Mouse (Mus musculus): ENCODE results near the gene Car2. TPM values are rescaled to one million over a fixed set of nuclear protein-coding genes. Genes with fewer than 3 reads are reported as not detected.

The Car2 gene
- polyA plus RNA-seq, 1 experiment from 2014 or later = 57.9 TPM

DNA sequence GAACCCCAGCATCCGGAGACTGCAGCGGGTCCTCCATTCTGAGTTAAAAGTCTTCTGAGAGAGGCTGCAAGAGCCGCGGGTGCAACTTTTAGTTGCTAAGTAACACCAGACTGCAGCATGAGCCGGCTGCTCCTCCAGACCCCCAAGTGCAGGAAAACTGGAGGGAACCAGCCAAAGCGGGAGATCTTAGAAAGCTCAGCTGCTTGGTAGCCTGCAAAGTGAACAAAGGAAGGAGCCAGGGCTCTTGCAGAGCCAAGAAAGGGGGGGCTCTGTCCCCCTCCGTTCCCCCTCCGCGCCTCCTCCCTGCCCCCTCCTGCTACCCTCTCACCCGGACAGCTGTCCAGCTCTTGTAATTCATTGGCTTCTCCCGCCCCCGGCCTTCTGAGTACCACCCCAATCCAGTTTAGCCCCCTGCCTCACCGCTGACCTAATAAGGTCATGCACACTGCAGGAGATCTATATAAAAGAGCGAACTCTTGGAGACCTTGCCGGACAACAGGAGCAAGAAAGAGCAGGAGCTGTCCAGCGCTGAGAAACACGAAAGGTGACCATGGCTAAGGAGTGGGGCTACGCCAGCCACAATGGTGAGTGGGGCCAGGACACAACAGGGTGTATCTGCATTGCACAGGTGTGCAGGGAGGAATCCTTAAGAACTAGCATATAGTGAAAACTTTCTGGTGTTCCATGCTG lies 22.9 kb upstream of the Car2 start, which contains the start of gene Car3:
Gene Car3, plus strand, starts transcription at position 491 of the 690 bp plus-strand sequence.
- Histone ChIP-seq H3K4me3 (peak within 1 kb of the TSS; percentile 42), H3K4me1 (peaks cover 10% of the 10 kb centered on the region), H3K9me3 (no peaks in the 10 kb centered on the region), H3K9ac (replicated peaks) (peak within 1 kb of the TSS; percentile 54), H3K27me3 (no peaks in the 10 kb centered on the region), H3K4me2 (replicated peaks) (peak within 1 kb of the TSS; percentile 64), H3K27ac (replicated peaks) (peak within 1 kb of the TSS; percentile 54; the same call in 1 of the 2 replicates), H3K36me3 (no peaks in the 10 kb centered on the region)
- WGBS = 2% methylated on average over 18 of the region's 18 CpGs
- peak; percentile 92 for ATAC-seq (ENCODE audit: low FRiP score, low read depth)

DNA sequence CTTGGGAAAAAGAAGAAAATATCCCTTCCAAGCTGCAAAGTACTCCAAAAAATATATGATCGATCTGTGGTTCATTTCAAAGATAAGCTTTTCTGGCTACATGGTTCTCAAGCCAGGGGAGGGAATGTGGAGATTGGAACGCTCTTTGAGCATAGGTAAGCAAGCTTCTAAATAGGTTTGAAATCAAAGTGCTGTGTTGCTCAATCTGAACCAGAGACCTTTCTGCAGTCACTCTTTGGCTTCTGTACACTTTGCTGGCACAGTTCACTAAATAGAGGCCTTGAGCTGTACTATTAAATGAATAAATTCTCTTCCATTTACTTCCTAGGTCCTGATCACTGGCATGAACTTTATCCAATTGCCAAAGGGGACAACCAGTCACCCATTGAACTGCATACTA lies 22.2 kb upstream of the Car2 start:
- no peak overlapping the region for H3K4me3 ChIP-seq
- H3K27ac ChIP-seq (replicated peaks) = no peak overlapping the region
- peaks cover 10% of the 10 kb centered on the region for H3K4me1 ChIP-seq
- H3K9me3 ChIP-seq = no peaks in the 10 kb centered on the region
- no peak overlapping the region for H3K9ac ChIP-seq (replicated peaks)
- no peaks in the 10 kb centered on the region for H3K27me3 ChIP-seq
- no peaks in the 10 kb centered on the region for H3K36me3 ChIP-seq
- H3K4me2 ChIP-seq (replicated peaks) = no peak overlapping the region
- WGBS = 94% methylated on average over 2 of the region's 2 CpGs
- no peak for ATAC-seq (ENCODE audit: low FRiP score, low read depth)

DNA sequence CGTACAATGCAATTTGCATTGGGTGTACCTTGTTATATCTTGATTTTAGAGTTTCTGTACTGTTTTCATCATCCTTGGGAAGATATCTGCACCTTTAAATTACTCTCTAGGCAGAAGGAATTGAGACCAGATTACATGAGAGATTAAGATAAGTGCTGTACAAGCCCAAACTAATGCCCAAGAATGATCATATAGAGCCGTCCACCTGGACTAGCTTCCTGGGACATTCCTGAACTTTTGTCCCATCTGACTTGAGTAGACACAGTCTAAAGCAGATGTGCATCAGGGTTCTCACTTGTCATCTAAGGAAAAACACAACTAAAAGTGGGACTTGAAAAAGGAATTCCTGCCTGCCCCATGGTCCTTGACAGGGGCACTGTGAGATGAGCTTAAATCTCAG lies 20.1 kb upstream of the Car2 start:
- peaks cover 10% of the 10 kb centered on the region for H3K4me1 ChIP-seq
- 62% methylated on average over 2 of the region's 2 CpGs for WGBS
- no peak overlapping the region for H3K9ac ChIP-seq (replicated peaks)
- H3K9me3 ChIP-seq = no peaks in the 10 kb centered on the region
- no peaks in the 10 kb centered on the region for H3K36me3 ChIP-seq
- no peak overlapping the region for H3K27ac ChIP-seq (replicated peaks)
- no peak overlapping the region for H3K4me3 ChIP-seq
- no peak overlapping the region for H3K4me2 ChIP-seq (replicated peaks)
- no peak for ATAC-seq (ENCODE audit: low FRiP score, low read depth)
- H3K27me3 ChIP-seq = no peaks in the 10 kb centered on the region

DNA sequence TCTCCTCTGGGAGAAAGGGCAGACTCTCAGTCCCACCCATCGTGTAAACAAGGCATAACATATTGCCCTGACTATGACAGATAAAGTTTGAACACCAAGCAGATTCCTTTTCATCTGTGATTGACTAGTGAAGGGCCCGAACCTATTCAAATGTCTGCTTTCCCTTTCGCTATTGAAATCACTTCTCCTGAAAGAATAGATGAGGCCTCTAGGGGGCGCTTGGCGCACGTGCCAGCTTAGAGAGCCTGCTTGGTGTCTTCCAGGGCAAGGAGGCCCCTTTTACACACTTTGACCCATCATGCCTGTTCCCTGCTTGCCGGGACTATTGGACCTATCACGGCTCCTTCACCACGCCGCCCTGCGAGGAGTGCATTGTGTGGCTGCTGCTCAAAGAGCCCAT lies 16.3 kb upstream of the Car2 start:
- Histone ChIP-seq H3K4me3 (no peak overlapping the region), H3K9ac (replicated peaks) (no peak overlapping the region), H3K9me3 (no peaks in the 10 kb centered on the region), H3K4me1 (no peaks in the 10 kb centered on the region), H3K4me2 (replicated peaks) (no peak overlapping the region), H3K36me3 (no peaks in the 10 kb centered on the region), H3K27ac (replicated peaks) (no peak overlapping the region), H3K27me3 (no peaks in the 10 kb centered on the region; the same call in 1 of the 2 replicates)
- WGBS = 21% methylated on average over 11 of the region's 11 CpGs
- ATAC-seq (ENCODE audit: low FRiP score, low read depth) = peak; percentile 83

DNA sequence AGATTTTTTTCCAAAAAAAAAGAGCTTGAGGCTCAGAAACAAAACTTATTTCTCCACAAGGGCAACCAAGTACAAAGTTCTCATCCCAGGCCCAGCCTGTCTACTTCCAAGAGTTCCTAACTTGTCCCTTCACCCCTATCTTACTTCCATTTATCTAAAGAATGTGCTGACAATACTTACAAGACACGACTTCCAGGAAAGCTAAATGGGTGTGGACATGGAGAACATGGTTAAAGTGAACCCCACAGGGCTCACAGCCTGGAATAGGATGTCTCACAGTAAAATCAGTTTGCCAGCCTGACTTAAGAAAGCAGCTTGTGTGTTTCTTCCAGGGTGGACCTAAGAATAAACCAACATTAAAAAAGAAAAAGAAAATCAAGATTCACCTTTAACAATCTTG lies 15.5 kb upstream of the Car2 start:
- 85% methylated on average over 1 of the region's 1 CpGs for WGBS

DNA sequence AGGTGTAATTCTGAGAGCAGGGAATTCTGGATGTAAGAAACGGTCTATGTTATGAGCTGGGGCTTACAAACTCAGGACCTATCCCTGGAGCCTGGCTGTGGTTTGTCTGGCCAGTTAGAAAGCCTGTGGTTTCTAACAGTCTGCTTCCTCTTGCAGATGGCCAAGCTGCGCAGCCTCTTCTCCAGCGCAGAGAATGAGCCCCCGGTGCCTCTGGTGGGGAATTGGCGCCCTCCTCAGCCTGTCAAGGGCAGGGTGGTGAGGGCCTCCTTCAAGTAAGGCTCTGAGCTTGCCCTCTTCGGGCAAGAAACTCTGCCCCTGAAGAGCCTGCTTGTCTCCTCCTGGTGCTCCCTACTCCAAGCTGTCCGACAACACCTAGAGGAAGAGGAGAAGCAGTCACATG lies 14.7 kb upstream of the Car2 start:
- H3K4me1 ChIP-seq = no peaks in the 10 kb centered on the region
- H3K4me2 ChIP-seq (replicated peaks) = no peak overlapping the region
- WGBS = 53% methylated on average over 7 of the region's 7 CpGs
- H3K9ac ChIP-seq (replicated peaks) = no peak overlapping the region
- no peaks in the 10 kb centered on the region; the same call in 1 of the 2 replicates for H3K27me3 ChIP-seq
- H3K36me3 ChIP-seq = no peaks in the 10 kb centered on the region
- no peak for ATAC-seq (ENCODE audit: low FRiP score, low read depth)
- no peak overlapping the region for H3K4me3 ChIP-seq
- no peak overlapping the region for H3K27ac ChIP-seq (replicated peaks)
- H3K9me3 ChIP-seq = no peaks in the 10 kb centered on the region

More for the DNA sequence above, 15.5 kb upstream of the Car2 start:
- ATAC-seq (ENCODE audit: low FRiP score, low read depth) = no peak
- no peaks in the 10 kb centered on the region for H3K9me3 ChIP-seq
- H3K4me2 ChIP-seq (replicated peaks) = no peak overlapping the region
- no peak overlapping the region for H3K4me3 ChIP-seq
- no peaks in the 10 kb centered on the region for H3K36me3 ChIP-seq
- no peaks in the 10 kb centered on the region for H3K4me1 ChIP-seq
- H3K27me3 ChIP-seq = no peaks in the 10 kb centered on the region; the same call in 1 of the 2 replicates
- no peak overlapping the region for H3K9ac ChIP-seq (replicated peaks)
- no peak overlapping the region for H3K27ac ChIP-seq (replicated peaks)

DNA sequence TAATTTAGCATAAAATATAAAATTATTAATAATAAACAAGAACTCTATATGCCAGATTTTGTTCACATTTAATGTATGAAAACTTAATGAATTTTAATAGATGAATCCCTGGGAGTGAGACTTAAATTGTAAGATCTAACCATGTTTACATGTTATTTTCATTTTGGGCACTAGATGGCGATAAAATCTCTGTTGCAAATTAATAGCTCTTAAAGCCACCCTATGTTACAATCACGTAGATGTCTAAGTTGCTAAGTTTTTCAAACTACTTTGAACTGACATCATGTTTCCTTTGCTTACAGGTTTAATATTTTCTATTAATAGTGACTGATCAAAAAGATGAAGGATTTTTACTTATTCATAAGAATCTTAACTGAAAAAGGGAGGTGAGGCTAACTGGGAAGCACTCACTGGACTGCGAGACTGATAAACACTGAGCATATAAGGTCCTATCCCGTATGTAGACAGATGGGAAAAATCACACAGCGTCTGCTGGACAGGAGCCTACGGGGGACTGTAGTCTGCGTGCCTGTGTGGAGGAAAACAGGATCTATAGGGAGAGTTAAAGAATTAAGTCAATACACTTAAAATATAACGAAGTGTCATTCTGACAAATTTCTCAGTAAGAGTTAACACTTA lies 11.6 kb upstream of the Car2 start:
- no peaks in the 10 kb centered on the region for H3K4me1 ChIP-seq
- no peak overlapping the region for H3K4me3 ChIP-seq
- no peaks in the 10 kb centered on the region; the same call in 1 of the 2 replicates for H3K27me3 ChIP-seq
- H3K27ac ChIP-seq (replicated peaks) = no peak overlapping the region
- WGBS = 54% methylated on average over 8 of the region's 8 CpGs
- no peaks in the 10 kb centered on the region for H3K36me3 ChIP-seq
- H3K9me3 ChIP-seq = no peaks in the 10 kb centered on the region
- H3K9ac ChIP-seq (replicated peaks) = no peak overlapping the region
- H3K4me2 ChIP-seq (replicated peaks) = no peak overlapping the region
- peak; percentile 40; the same call in 1 of the 2 replicates for ATAC-seq (ENCODE audit: low FRiP score, low read depth)

DNA sequence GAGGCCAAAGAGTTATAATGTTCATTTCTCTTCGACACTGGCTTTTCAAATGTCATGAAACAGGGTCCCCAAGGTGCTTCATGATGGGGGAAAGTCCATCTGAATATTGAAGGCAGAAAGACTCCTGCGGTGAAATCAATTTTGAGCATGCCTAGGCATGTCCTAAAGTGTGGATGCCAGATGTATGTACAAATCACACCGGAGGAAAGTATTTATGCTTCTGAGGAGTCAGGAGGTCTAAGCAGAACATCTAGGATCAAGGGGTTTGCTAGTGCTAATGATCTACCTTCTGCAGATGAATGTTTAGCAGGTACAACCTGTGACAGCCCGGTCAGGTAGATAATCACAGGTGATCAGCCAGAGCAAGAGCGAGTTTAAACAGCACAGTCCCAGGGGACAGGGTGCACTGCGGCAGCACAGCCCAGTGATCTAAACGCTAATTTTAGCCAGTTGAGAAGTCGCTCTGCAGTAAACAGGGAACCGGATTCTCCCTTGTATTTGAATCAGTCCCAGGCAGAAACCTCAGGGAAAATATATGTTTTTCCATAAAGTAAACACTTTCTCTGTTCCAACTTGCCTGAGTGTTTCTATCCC lies 9.7 kb upstream of the Car2 start:
- no peak overlapping the region for H3K27ac ChIP-seq (replicated peaks)
- H3K36me3 ChIP-seq = no peaks in the 10 kb centered on the region
- H3K27me3 ChIP-seq = no peaks in the 10 kb centered on the region
- no peaks in the 10 kb centered on the region for H3K9me3 ChIP-seq
- no peak overlapping the region for H3K4me2 ChIP-seq (replicated peaks)
- H3K4me3 ChIP-seq = no peak overlapping the region
- H3K9ac ChIP-seq (replicated peaks) = no peak overlapping the region
- no peak for ATAC-seq (ENCODE audit: low FRiP score, low read depth)
- no peaks in the 10 kb centered on the region for H3K4me1 ChIP-seq
- 76% methylated on average over 9 of the region's 9 CpGs for whole genome bisulfite sequencing

DNA sequence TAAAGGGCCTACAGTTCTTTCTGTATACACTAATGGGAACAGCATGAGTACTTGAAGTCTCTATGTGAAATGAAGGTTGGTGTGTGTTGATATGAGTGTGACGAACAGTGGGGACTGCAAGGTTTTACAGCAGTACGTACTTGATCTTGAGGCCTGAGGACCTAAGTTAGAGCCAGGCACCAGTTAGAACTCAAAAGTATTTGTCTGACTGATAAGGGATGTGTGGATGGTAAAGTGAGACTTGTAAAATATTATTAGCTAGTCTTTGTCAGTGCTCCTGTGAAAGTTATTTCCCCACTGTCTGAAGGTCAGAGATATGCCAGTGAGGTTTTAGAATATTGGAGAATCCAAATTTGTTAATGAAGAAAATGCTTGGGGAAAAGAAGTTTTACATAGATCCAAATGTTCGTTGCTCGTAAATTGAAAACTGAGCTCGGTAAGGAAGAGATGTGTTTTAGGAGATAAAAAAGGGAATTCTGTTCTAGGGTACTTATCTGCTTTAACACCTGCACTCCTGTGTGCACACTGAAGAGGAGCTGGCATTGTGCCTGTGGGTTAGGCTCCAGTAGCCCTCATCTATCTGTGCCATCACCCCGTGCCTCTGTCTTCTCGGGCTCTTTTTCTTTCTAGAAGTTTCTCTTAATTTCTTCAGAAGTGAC lies 8.7 kb upstream of the Car2 start:
- WGBS = 90% methylated on average over 7 of the region's 7 CpGs
- Histone ChIP-seq H3K4me1 (no peaks in the 10 kb centered on the region), H3K9me3 (no peaks in the 10 kb centered on the region), H3K27ac (replicated peaks) (no peak overlapping the region), H3K4me2 (replicated peaks) (no peak overlapping the region), H3K36me3 (no peaks in the 10 kb centered on the region), H3K4me3 (no peak overlapping the region), H3K27me3 (no peaks in the 10 kb centered on the region), H3K9ac (replicated peaks) (no peak overlapping the region)
- ATAC-seq (ENCODE audit: low FRiP score, low read depth) = no peak

DNA sequence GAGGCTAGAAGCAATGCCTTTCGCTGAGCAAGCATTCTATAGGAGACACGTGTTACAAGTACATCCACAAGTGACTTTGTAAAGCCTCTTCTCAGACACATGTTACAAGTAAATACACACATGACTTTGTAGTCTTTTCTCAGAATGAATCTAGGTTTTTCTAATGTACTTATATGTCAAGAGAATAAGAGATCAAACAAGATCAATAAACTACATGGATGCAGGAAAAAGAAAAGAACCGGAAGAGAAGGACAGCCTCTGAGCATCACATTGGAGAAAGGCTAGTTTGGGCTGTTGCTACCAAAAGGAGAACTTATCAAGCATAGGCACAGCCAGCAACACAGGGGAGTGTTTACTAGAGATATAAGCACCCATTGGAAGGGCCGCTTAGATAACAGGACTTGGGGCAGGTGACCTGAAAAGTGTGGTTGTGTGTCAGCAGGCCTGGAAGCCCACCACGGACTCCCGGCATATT lies 7.3 kb upstream of the Car2 start:
- 85% methylated on average over 6 of the region's 6 CpGs for whole genome bisulfite sequencing
- H3K27me3 ChIP-seq = no peaks in the 10 kb centered on the region
- H3K4me3 ChIP-seq = no peak overlapping the region
- ATAC-seq (ENCODE audit: low FRiP score, low read depth) = no peak
- H3K9ac ChIP-seq (replicated peaks) = no peak overlapping the region
- no peaks in the 10 kb centered on the region for H3K9me3 ChIP-seq
- no peaks in the 10 kb centered on the region for H3K4me1 ChIP-seq
- no peak overlapping the region for H3K4me2 ChIP-seq (replicated peaks)
- H3K27ac ChIP-seq (replicated peaks) = no peak overlapping the region
- H3K36me3 ChIP-seq = no peaks in the 10 kb centered on the region

DNA sequence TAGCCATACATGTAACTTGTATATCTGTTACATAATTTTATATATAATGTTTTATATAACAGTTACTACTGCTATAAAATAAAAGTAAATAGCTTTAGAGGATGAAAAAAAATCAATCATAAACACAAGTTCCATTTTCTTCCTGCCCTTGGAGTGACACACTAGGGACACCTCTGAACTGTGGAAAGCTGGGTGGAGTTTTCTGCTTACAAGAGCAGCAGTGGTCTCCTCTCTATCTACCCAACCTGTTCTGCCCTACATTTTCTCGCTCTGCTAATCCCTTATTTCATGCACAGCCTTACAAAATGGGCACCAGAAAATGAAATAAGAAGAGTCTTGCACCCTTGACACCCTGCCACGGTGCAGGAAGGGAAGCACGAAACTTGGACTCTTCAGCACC lies 6.8 kb upstream of the Car2 start:
- Histone ChIP-seq H3K27me3 (no peaks in the 10 kb centered on the region), H3K4me1 (no peaks in the 10 kb centered on the region), H3K4me2 (replicated peaks) (no peak overlapping the region), H3K27ac (replicated peaks) (no peak overlapping the region), H3K9me3 (no peaks in the 10 kb centered on the region), H3K4me3 (no peak overlapping the region), H3K9ac (replicated peaks) (no peak overlapping the region), H3K36me3 (no peaks in the 10 kb centered on the region)
- no peak for ATAC-seq (ENCODE audit: low FRiP score, low read depth)
- 84% methylated on average over 3 of the region's 3 CpGs for WGBS

DNA sequence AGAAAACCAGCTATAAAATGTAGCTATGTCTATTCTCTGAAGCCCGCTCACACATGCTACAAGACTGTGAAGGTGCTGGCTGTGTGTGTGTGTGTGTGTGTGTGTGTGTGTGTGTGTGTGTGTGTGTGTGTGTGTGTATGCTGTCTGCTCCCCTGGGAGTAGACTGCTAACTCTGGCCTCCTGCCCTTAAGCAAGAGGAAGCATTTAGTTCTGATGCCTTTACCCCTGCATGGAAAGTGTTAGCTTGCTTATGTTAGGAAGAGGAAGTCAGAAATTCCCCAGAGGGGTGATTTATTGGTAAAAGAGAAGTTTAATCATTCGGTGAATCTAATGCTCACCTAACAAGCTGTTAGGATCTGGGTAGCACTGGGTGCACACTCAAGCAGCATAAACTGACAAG lies 5.8 kb upstream of the Car2 start:
- ATAC-seq (ENCODE audit: low FRiP score, low read depth) = no peak
- no peaks in the 10 kb centered on the region for H3K27me3 ChIP-seq
- no peak overlapping the region for H3K9ac ChIP-seq (replicated peaks)
- H3K4me2 ChIP-seq (replicated peaks) = no peak overlapping the region
- no peaks in the 10 kb centered on the region for H3K36me3 ChIP-seq
- no peaks in the 10 kb centered on the region for H3K4me1 ChIP-seq
- WGBS = 88% methylated on average over 2 of the region's 2 CpGs
- H3K4me3 ChIP-seq = no peak overlapping the region
- H3K27ac ChIP-seq (replicated peaks) = no peak overlapping the region
- no peaks in the 10 kb centered on the region for H3K9me3 ChIP-seq
